Mouse (Mus musculus) heart, embryonic 11.5 days (tissue): Measurements from ENCODE around the gene Tomm40. TPM values are rescaled to one million over a fixed set of nuclear protein-coding genes. Genes with fewer than 3 reads are reported as not detected.

Source experiments
- ATAC-seq: fragments of 200-750 bp; cut with Nextera tagmentation; replicated peaks from 2 replicates; pipeline ENCODE4 v1.8.0; 2017; ENCODE audit warnings: moderate library complexity; ENCODE audit not compliant: insufficient number of reproducible peaks, low FRiP score, low TSS enrichment
- H3K27ac ChIP-seq: fragments of 300-500 bp; sonication (generic); 2 replicates; pipeline ENCODE4 v1.5.1; 2014; ENCODE audit warnings: mild to moderate bottlenecking, low read depth, low read length
- H3K27me3 ChIP-seq: fragments of 300-500 bp; sonication (generic); 2 replicates; pipeline ENCODE4 v1.6.1; 2014; ENCODE audit warnings: mild to moderate bottlenecking, low read length, mixed read lengths; ENCODE audit not compliant: control insufficient read depth, insufficient read depth
- H3K36me3 ChIP-seq: fragments of 300-500 bp; sonication (generic); 2 replicates; pipeline ENCODE4 v1.6.1; 2014; ENCODE audit warnings: mild to moderate bottlenecking, low read length, moderate library complexity, mixed read lengths; ENCODE audit not compliant: control insufficient read depth, insufficient read depth
- H3K4me1 ChIP-seq: fragments of 300-500 bp; sonication (generic); 2 replicates; pipeline ENCODE4 v1.6.1; 2014; ENCODE audit warnings: low read length; ENCODE audit not compliant: control insufficient read depth, insufficient read depth
- H3K4me2 ChIP-seq: fragments of 300-500 bp; sonication (generic); 2 replicates; pipeline ENCODE4 v1.6.1; 2014; ENCODE audit warnings: mild to moderate bottlenecking, moderate library complexity
- H3K4me3 ChIP-seq: fragments of 300-500 bp; sonication (generic); 2 replicates; pipeline ENCODE4 v1.5.1; 2014; ENCODE audit warnings: low read depth, low read length
- H3K9ac ChIP-seq: fragments of 300-500 bp; sonication (generic); 2 replicates; pipeline ENCODE4 v1.6.1; 2014; ENCODE audit warnings: mild to moderate bottlenecking, low read depth, low read length, moderate library complexity
- H3K9me3 ChIP-seq: fragments of 300-500 bp; sonication (generic); replicated peaks from 2 replicates; pipeline ENCODE4 v1.6.1; 2016; ENCODE audit warnings: low read length; ENCODE audit not compliant: control insufficient read depth
- WGBS: fragments of 180-500 bp; shearing (Covaris S2); extraction: QIAGEN DNeasy Blood & Tissue Kit; methylation state at CpG from one replicate; pipeline ENCODE4 v1.1.7; 2014; ENCODE audit not compliant: insufficient replicate concordance; 5-methylcytosine and 5-hydroxymethylcytosine counted together
- polyA plus RNA-seq: library from polyadenylated mRNA; unstranded; fragments of >200 nt; fragmentation: Nextera tagmentation; extraction: Ambion mirVana; gene quantifications from 2 replicates; pipeline ENCODE4 v1.2.1, GENCODE M21; 2014

Tomm40 gene
- polyA plus RNA-seq, 1 experiment from 2014 or later: 154 TPM

- H3K27ac ChIP-seq: no peak overlapping the region
- H3K9ac ChIP-seq: no peak overlapping the region
- no peaks in the 10 kb centered on the region for H3K9me3 ChIP-seq
- ATAC-seq: no peak
- H3K4me1 ChIP-seq: peaks cover 14% of the 10 kb centered on the region
- no peak overlapping the region for H3K4me2 ChIP-seq
- 84% methylated on average over 3 of the region's 3 CpGs for WGBS
- no peak overlapping the region for H3K4me3 ChIP-seq
- H3K27me3 ChIP-seq: no peaks in the 10 kb centered on the region
- H3K36me3 ChIP-seq: peaks cover 27% of the 10 kb centered on the region
Measured at GRCm38 (mm10) chr7:19738771-19739170, 23.5 kb upstream of the Tomm40 start.

- Histone ChIP-seq H3K27ac (peak overlapping the region; percentile 29), H3K4me3 (no peak overlapping the region; the same call in 1 of the 2 replicates), H3K9me3 (no peaks in the 10 kb centered on the region), H3K4me2 (peak overlapping the region; percentile 34), H3K9ac (no peak overlapping the region), H3K4me1 (peaks cover 3% of the 10 kb centered on the region), H3K36me3 (peaks cover 36% of the 10 kb centered on the region), H3K27me3 (no peaks in the 10 kb centered on the region)
- ATAC-seq: peak; percentile 53; the same call in 1 of the 2 replicates
- 82% methylated on average over 16 of the region's 16 CpGs for WGBS
Measured at GRCm38 (mm10) chr7:19736389-19737057, 21.3 kb upstream of the Tomm40 start.

GRCm38 (mm10) chr7:19734178-19734666 is 19.0 kb upstream of the Tomm40 start:
- Histone ChIP-seq H3K4me3 (no peak overlapping the region), H3K27ac (no peak overlapping the region), H3K36me3 (peaks cover 42% of the 10 kb centered on the region), H3K9me3 (no peaks in the 10 kb centered on the region), H3K27me3 (no peaks in the 10 kb centered on the region), H3K4me1 (no peaks in the 10 kb centered on the region), H3K4me2 (no peak overlapping the region), H3K9ac (no peak overlapping the region)
- ATAC-seq: no peak
- 83% methylated on average over 10 of the region's 10 CpGs for WGBS

- no peak overlapping the region for H3K4me2 ChIP-seq
- no peak overlapping the region for H3K27ac ChIP-seq
- no peak overlapping the region for H3K4me3 ChIP-seq
- WGBS: 89% methylated on average over 4 of the region's 4 CpGs
- peaks cover 5% of the 10 kb centered on the region for H3K9me3 ChIP-seq
- H3K36me3 ChIP-seq: peaks cover 48% of the 10 kb centered on the region
- no peaks in the 10 kb centered on the region for H3K27me3 ChIP-seq
- H3K4me1 ChIP-seq: no peaks in the 10 kb centered on the region
- ATAC-seq: no peak
- no peak overlapping the region for H3K9ac ChIP-seq
Measured at GRCm38 (mm10) chr7:19726541-19726940, 11.3 kb upstream of the Tomm40 start.

- WGBS: 90% methylated on average over 12 of the region's 12 CpGs
- H3K9me3 ChIP-seq: peaks cover 12% of the 10 kb centered on the region
- no peaks in the 10 kb centered on the region for H3K4me1 ChIP-seq
- H3K36me3 ChIP-seq: peaks cover 49% of the 10 kb centered on the region
- H3K27me3 ChIP-seq: no peaks in the 10 kb centered on the region
- H3K4me2 ChIP-seq: no peak overlapping the region
- no peak for ATAC-seq
- H3K4me3 ChIP-seq: no peak overlapping the region
- H3K9ac ChIP-seq: no peak overlapping the region
- no peak overlapping the region for H3K27ac ChIP-seq
Measured at GRCm38 (mm10) chr7:19724167-19724566, 8.9 kb upstream of the Tomm40 start.

GRCm38 (mm10) chr7:19722754-19723195 is 7.5 kb upstream of the Tomm40 start:
- whole genome bisulfite sequencing: 73% methylated on average over 6 of the region's 6 CpGs
- Histone ChIP-seq H3K36me3 (peaks cover 43% of the 10 kb centered on the region), H3K27ac (peak overlapping the region; percentile 66), H3K9me3 (peaks cover 12% of the 10 kb centered on the region), H3K27me3 (no peaks in the 10 kb centered on the region), H3K4me3 (no peak overlapping the region), H3K4me1 (no peaks in the 10 kb centered on the region), H3K9ac (no peak overlapping the region), H3K4me2 (no peak overlapping the region)
- ATAC-seq: peak; percentile 31; the same call in 1 of the 2 replicates

- no peak overlapping the region for H3K4me2 ChIP-seq
- H3K4me3 ChIP-seq: no peak overlapping the region
- peaks cover 12% of the 10 kb centered on the region for H3K9me3 ChIP-seq
- ATAC-seq: no peak
- 91% methylated on average over 4 of the region's 4 CpGs for WGBS
- no peaks in the 10 kb centered on the region for H3K27me3 ChIP-seq
- peaks cover 24% of the 10 kb centered on the region for H3K36me3 ChIP-seq
- H3K4me1 ChIP-seq: peaks cover 9% of the 10 kb centered on the region
- H3K9ac ChIP-seq: no peak overlapping the region
- no peak overlapping the region for H3K27ac ChIP-seq
Measured at GRCm38 (mm10) chr7:19719200-19719599, 4.0 kb upstream of the Tomm40 start.

- Histone ChIP-seq H3K27ac (no peak overlapping the region), H3K4me1 (peaks cover 13% of the 10 kb centered on the region), H3K4me3 (no peak overlapping the region), H3K9me3 (peaks cover 12% of the 10 kb centered on the region), H3K9ac (no peak overlapping the region), H3K36me3 (peaks cover 26% of the 10 kb centered on the region), H3K4me2 (no peak overlapping the region), H3K27me3 (no peaks in the 10 kb centered on the region)
- WGBS: 88% methylated on average over 5 of the region's 5 CpGs
- no peak for ATAC-seq
Measured at GRCm38 (mm10) chr7:19718297-19718952, 3.2 kb upstream of the Tomm40 start.
